Mouse (Mus musculus) adipose tissue, adult 10 weeks (tissue): ENCODE results near the gene Gcsh. TPM values are rescaled to one million over a fixed set of nuclear protein-coding genes. Genes with fewer than 3 reads are reported as not detected.

Experiments
- polyA plus RNA-seq: library from polyadenylated mRNA; stranded (reverse); fragments of 350-450 nt; fragmentation: Illumina TruSeq; extraction: RNeasy Lipid Tissue Mini Kit (QIAGEN cat#74804); gene quantifications from one replicate; pipeline ENCODE4 v1.2.3, GENCODE M21; 2014; ENCODE audit warnings: low read depth, low replicate concordance

Gcsh gene
- polyA plus RNA-seq: 110 TPM

GRCm38 (mm10) chr8:116993095-116993867 is at the start of gene Gcsh:
Gcsh (minus strand) TSS chr8:116993537.

GRCm38 (mm10) chr8:116978631-116979256 is 14.6 kb downstream of the Gcsh start, which contains the start of gene 1700030J22Rik:
1700030J22Rik (minus strand) TSS chr8:116978959.

GRCm38 (mm10) chr8:116943161-116943554 is 50.2 kb downstream of the Gcsh start, which contains the start of gene Atmin:
Atmin (plus strand) TSS chr8:116943393.

Other genes starting within 250 kb of the Gcsh start
- 11.9 TPM for gene Cmc2, start 72.1 kb downstream of the Gcsh start, polyA plus RNA-seq
- 3.6 TPM for gene Cenpn, start 71.8 kb downstream of the Gcsh start, polyA plus RNA-seq
- 13.3 TPM for gene Atmin, start 50.1 kb downstream of the Gcsh start, polyA plus RNA-seq
- gene 1700030J22Rik, start 14.6 kb downstream of the Gcsh start, polyA plus RNA-seq: 6.5 TPM
- gene Pkd1l2, start 88.9 kb upstream of the Gcsh start, polyA plus RNA-seq: 0.16 TPM
- 0.52 TPM for gene Bco1, start 102.3 kb upstream of the Gcsh start, polyA plus RNA-seq
- 3.0 TPM for gene Gan, start 164.6 kb upstream of the Gcsh start, polyA plus RNA-seq